Mouse (Mus musculus): Measurements from ENCODE around the gene Akr7a5.
A peak's percentile ranks its signal among the peaks of the same experiment; 100 is the strongest.

Gene Akr7a5

GRCm38 (mm10) chr4:139351931-139352711 lies 41.6 kb downstream of the Akr7a5 start, which contains the start of the genes Mrto4, Emc1 and Ubr4:
TSS of gene Mrto4 (minus strand) at chr4:139352576.
TSS of gene Emc1 (plus strand) at chr4:139352587.
TSS of gene Ubr4 (plus strand) at chr4:139352609.
- ATAC-seq (ENCODE audit: low TSS enrichment), result peak; percentile 98

- ATAC-seq (ENCODE audit: low TSS enrichment), result 0 out of 2 replicates have a peak, but pooled peaks have one; percentile 19
Observed at GRCm38 (mm10) chr4:139352832-139353231, 42.3 kb downstream of the Akr7a5 start.

GRCm38 (mm10) chr4:139357211-139357610 lies 46.7 kb downstream of the Akr7a5 start:
- no peak for ATAC-seq (ENCODE audit: low TSS enrichment)

DNA sequence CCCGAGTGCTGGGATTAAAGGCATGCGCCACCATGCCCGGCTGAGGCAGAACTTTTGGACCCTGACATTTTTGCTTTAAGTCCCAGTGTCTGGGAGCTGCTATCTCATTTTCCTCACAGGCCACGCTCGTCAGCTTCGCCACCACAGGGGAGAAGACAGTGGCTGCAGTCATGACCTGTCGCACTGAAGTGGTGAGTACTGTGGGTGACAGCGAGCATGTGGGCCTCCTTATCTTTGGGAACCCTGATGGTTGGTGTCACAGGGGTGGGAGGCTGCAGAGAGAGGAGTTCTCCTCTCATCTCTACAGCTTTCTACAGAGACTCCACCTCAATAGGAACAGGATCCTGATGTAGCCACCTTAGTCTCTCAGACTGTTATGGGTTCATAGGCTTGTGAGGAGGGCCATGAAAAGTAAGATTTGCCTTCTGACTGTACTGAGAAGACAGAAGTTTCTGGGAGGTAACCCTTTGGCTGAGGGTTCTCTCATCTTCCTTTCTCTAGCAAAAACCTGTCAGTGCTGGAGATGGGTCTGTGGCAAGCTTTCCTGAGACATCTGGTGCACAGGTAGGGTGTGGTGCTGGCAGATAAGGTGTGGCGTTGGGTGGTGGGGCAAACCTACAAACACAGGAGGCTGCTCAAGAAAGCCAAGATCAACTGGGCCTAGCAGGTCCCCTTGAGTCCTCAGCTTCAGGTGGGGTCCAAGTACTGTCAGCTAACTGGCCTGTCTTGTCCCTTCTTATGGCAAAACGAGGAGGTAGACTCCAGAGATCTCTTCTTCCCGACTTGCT lies 50.4 kb downstream of the Akr7a5 start:
- ATAC-seq (ENCODE audit: low TSS enrichment), result no peak

DNA sequence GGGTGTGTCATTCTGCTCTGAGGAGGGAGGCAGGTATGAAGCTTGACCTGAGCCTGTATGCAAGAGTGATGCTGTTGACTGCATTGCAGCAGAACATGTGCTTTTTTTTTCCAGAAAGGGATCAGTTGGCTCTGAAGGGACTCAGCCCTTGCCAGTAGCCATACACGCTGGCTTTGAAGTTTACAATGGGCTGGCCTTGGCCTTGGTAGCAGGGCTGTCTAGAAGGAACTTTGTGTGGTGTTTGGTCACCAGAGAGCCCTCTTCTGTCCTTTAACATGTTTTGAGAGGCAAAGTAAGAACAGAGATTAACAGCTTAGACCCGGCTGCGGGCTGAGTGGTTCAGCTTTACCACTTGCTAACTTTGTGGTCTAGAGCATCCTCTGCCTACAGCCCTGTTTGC lies 56.8 kb downstream of the Akr7a5 start:
- ATAC-seq (ENCODE audit: low TSS enrichment), result no peak
